Mouse (Mus musculus) T-helper 17 cell (primary cell): ENCODE data around the gene Spag6.

Source experiments
- in situ Hi-C, 2 experiments: fragments of 300-600 bp; cut with MboI, MseI; formaldehyde crosslinking; loops; 1 replicate in 1 of 2; 2 replicates in 1 of 2; pipeline ENCODE4 v1.15.1; 2025; ENCODE audit warnings: high pct_unique_total_duplicates in 2 of 2

The Spag6 gene

DNA sequence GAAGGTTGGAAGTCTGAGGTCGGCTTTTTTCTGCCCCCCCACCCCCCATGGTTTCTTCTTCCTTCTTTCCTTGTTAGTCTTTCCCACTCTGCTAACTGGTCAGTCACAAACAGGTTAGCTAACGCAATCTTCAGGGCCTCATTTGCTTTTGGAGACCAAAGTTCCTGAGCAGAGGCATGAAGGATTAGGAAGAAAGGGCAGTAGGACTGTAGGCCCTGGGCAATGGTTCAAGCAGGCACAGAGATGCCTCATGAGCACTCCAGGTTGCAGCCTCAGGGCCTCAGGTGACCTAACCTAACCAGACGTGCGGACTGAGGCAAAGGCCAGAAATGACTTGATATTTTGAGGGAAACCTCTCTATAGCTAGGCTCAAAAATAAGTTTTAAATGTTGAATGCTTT, 24.7 kb downstream of the Spag6 start:
- in situ Hi-C loops = no loop called here

DNA sequence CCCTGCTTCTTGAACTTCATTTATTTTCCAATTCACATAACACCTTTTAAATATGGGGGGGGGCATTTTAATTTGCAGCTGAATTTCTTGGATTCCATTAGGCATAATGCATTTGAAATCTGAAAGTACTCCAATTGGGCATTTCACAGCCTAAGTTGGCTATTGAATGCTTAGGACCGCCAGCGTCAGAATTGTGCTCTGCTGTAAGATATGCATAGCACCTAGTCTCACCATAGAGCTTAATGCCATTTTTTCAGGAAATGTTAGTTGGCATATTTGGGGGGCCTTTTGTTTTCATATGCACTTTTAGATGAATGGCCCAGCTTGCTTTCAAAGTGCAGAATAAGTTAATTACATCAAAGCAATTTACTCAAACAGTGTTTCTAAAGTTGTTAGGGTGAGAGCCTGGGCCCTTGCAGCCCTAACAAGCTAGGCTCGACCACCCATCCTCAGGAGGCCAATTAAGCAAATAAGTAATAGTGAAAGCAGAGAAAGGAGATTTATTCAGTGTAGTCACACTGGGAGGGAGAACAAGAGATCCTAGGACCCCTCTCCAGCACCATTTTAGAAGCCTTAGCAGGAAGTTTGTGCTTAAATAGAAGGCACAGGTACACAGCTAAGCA, 28.5 kb downstream of the Spag6 start:
- in situ Hi-C loops = no loop called here

DNA sequence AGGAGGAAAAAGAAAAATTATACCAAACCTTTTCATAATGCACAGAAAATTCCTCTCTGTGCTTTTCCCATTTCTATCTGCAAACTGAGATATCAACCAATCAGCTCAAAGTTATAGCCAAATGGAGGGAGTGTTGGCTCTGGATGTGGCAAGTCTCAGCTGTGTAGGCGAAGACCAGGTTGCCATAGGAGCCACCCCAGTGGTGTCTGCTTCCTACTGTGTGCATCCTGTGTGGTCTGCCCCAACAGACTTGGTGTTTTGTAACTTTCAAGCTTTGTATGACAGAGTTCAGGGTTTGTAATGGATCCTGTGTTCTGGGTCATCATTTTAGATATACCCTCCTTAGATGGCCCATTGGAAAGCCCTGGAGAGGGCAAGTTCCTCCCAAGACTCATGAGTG, 30.6 kb downstream of the Spag6 start:
- in situ Hi-C loops = no loop called here

DNA sequence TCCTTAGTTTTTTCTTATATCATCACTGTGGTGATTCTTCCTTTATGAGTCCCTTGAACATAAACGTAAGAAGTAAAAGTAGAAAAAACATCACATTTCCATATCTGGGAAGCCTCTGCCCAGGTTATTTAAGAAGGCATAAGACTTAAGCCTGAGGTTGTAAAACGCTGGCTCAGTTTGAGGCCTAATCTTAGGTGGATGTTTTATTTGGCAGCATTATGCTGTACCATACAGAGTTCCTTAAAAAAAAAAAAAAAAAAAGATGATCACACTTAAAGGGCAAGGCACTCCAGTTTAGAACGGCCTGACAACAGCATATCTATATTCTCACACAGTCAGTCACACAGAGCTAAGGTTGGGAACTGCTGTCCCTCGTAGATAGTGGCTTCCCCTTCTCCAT, 32.0 kb downstream of the Spag6 start:
- in situ Hi-C loops = no loop called here

DNA sequence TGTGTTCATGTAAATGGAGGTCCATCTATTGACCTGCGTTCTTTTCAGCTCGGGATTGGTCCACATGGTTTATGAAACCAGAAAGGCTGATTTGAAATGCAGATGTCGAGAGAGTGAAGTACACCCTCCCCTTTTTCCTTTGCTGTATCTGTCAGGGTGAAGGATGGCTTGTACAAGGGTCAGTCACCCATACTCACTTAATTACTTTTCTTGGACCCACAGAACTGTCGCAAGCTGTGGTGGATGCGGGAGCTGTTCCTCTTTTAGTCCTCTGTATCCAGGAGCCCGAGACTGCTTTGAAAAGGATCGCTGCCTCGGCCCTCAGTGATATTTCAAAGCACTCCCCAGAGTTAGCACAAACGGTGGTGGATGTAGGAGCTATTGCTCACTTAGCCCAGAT, 37.9 kb downstream of the Spag6 start:
- in situ Hi-C loops = no loop called here

DNA sequence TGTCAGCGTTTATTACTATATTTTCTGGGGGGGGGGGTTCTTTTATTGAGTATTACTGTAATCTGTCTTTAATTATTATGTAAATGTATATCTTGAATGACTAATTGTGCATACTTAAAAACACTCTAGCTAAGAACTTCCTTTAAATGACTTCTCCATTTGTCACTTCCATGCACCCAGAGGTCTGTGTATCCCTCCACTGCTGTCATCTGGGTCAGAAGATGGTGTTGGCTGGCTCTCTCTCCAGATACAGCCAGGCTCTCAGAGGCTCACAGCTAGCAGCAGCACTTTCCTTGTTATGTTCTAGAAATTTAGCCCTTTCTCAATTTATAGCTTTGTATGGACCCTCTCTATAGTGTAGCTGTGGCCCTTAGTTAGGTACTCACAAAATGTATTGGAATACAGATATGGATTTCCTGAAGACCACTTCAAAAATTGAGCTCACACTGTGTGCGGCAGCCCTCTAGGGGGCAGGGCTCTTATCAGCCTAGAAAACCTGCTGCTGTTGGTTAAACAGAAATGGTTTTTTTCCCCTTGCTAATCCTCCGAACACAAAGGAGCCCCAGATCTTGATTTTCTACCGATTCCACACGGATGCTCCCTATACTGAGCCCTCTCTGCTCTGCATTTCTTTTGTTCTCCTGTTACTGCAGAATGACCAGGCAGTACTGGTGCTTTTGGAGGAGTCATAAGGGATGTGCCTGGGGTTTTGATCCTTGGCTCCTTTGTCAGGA, 40.7 kb downstream of the Spag6 start:
- in situ Hi-C loops = no loop called here

DNA sequence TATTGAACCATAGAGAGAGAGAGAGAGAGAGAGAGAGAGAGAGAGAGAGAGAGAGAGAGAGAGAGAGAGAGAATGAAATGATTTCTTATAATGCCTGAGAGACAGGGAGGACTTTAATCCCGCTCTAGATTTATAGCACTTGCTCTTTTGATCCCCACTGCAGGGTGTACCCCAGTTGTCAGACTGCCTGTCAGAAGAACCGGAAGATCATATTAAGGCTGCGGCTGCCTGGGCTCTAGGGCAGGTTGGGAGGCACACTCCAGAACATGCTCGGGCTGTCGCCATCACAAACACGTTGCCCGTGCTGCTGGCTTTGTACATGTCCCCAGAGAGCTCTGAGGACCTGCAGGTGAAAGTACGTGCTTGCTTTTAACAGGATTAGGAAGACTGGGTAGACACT, 43.2 kb downstream of the Spag6 start:
- in situ Hi-C loops = no loop called here

DNA sequence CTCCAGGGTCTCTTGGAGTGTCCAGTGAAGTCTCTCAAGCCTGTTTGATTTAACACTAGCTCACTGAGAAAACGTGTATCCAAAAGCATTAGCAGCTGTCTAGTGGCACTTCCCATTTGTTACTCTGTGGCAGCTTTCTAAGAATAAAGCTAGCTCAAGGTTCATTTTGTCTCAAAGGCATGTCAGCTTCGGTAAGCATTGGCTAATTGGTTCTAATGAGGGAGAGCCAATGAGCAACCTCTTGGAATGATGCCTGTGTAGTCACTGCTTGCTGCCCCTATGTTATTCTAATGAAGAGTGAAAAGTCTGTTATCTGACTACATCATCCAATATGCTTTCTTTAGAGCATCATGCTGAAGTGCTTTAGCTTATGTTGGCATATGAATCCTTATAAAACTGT, 45.4 kb downstream of the Spag6 start:
- in situ Hi-C loops = no loop called here

DNA sequence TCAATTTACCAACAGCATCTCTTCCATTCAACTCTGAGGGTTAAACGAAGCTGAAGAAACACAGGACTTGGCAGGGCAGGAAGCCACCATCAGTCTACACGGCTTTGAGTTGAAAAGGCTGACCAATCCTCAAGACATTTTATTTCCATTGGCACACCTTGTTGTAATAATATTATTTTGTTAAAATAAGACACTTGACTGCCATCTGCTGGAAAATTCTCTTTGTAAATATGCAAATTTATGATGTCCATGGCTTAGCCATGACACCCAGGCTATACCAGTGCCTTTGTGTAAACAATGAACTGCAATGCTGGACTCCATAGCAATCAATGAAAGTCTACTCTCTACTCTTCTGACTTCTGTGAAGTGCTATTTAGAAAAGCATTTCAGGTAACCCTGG, 62.3 kb downstream of the Spag6 start:
- in situ Hi-C loops = loop anchor here in 1 of 2 experiments (10.0 kb wide), 1 partner anchor 1401 kb away; no protein-coding TSS in a partner anchor

DNA sequence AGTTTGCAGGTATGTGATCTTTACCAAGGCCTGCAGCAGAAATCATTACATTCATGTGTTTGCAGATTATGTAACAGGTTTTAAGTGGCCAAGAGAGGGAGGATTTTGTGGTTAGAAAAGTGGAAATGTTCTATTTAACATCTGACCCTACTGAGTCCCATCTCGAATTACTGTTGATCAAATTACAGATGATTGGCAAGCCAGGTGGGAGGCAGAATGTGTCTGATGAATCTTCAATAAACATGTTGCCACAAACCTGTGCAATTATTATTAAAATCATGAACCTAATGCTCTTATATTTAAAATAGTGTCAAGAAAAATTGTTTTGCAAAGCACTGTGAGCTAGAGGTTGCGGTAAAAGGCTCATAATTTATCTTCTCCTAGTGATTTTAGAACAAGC, 71.0 kb downstream of the Spag6 start:
- in situ Hi-C loops = no loop called here

DNA sequence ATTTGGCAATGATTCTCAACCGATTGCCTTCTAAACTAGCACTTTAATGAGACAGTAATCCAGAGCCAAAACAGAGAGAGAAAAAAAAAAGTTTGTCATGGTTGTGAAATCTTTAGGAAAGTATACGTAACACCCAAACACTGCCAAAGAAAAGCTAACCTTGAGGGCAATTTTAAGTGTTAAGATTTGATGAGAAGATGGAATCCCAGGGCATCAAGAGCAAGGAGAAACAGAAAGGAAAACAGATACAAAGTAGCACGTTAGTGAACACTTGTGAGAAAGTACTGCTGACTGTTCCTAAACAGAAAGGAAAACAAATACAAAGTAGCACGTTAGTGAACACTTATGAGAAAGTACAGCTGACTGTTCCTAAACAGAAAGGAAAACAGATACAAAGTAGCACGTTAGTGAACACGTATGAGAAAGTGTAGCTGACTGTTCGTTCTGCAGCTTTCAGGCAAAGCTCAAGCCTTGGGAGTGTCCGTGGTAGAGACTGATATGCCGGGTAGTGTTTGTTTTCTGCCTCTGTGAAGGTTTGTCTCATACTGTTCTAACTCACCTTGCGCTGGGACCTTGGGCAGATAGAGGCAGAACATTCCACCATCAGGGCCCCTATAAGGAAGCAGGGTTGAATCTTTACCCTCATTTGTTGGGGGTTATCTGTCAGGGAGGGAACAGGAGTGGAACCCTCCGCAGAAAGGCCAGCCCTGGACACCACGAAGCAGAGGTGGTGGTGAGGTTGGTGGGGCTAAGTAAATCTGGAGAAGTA, 71.8 kb downstream of the Spag6 start:
- in situ Hi-C loops = no loop called here

DNA sequence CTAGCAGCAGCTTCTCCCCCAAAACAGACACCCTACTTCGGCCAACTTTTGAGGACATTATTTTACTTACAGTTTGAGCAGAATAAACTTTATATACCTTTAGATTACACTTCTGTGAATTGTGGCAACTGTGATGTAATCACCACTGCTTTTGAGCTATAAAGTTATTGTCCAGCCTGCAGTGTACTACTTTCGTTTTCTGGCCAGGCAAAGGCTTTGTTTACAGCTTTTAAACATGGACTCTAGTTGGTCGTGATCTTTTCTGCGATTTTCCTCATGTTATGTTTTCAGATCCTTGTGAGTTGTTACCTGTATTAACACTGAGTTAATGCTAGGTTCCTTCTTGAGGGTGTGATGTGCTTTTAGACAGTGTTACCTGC, 72.6 kb downstream of the Spag6 start:
- in situ Hi-C loops = no loop called here

DNA sequence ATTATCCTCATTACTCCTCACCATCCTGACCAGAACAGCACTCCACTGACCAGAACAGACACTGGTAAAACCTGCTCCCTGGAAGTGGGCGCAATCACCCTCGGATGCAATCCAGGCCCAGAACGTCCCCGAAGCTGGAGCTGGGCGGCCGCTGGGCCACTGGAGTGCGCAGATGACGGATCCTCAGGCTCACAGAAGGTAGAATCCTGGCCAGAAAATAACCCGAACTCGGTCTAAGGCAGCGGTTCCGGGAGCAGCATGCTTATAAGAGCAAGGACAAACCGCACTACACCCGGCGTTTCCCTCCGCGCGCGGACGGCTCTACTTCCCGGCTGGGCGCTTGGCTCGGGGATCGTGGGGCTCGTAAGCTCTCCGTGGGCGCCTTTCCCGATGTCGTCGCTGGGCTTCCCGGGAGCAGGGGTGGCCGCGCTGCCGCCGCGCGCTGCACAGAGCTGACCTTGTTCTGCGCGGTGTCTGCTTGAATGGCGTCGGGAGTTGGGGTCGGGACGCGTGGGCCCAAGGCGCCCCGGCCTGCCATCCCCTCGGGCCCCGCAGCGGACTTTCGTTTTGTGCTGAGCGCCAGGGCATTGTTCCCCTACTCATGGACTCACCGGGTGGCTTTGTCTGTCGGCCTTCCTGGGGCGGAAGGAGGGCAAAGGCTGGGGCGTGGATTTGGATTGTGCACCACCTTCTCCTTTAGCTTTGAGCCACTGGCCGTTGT, 73.1 kb downstream of the Spag6 start:
- in situ Hi-C loops = no loop called here

DNA sequence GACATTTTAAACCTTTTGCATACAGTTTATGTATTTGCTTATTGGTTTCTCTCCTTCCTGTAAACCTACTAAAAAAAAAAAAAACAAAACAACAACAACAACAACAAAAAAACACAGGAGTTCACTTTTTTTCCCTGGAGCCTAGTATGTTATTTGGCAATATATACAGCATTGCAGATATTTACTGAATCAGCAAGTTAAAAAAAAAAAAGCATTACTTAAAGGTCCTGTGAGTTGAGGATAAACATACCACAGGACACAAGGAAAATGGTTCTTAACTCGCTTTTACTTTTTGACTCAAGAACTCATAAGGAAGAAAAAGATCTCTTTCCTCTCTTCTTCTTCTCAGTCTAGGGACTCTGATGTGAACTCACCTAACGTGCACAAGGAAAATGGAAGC, 74.6 kb downstream of the Spag6 start:
- in situ Hi-C loops = no loop called here

DNA sequence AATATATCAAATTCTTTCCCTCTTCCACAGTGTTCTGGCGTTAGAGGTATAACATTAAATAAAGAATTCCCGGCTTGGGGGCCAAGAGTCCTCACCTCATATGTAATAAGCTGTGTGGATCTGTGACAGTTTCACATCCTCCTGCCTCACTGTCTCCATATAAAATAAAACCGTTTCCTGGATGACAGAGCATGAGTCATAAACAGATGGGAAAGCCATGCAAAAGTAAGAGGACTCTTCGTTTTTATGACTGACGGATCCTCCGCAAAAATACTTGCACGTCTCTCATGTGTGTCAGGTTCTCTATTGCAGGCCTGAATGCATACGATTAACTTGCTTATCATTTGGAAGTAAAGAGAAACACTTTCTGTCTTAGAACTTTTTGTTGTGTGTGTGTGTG, 78.6 kb downstream of the Spag6 start:
- in situ Hi-C loops = no loop called here

DNA sequence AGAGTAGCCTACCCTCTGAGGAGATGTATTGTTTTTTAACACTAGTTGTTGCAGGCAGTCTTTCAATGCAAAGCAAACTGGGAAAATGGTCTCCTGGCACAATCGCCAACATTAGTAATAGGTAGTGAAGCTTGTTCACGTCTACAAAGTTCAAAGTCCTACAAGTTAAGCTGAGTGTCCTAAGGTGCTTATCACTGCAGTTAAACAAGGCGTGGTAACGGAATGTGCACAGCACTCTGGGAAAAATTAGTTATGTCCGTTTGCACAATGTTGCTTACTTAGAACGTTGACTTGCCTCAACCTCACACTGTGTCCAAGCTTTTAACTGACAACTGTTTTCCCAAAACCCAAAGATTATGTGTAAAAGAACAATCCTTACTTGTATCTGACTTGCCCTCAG, 80.5 kb downstream of the Spag6 start:
- in situ Hi-C loops = no loop called here

DNA sequence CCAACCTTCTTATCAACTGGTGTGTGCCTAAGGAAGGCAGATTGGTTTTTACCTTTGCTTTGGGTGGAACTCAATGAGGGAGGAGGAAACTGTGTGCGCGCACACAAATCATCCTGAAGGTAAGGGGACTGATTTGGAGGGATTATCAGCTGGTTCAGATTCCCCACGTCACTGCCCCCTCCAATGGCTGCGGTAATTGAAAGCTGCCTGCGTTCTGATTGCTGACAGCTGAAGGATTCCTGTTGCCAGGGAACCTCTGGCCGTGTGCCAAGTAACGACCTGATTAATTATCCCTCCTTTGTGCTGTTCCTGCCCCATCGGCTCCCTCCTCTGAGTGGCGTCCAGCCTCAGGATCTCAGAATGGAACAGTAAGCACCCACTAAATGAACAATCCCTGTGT, 84.4 kb downstream of the Spag6 start:
- in situ Hi-C loops = no loop called here

DNA sequence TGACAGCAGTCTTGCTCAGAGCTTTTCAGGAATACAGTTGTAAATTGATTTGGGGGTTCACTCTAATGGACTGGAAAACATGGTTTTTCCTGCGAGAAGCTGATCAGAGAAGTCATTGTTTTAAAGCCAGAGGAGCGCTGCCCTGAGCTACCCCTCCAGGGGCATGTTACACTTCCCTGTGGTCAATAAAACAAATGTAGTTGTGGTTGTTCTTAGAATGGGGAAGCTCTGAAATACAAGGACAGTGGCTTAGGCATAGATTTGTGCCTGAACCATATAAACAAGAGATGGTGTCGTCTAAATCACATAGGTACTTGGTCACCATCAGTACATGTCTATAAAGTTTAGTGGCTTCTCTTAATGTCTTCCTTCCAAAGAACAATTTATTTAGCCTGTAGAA, 86.0 kb downstream of the Spag6 start:
- in situ Hi-C loops = loop anchor here in 1 of 2 experiments (10.0 kb wide), 1 partner anchor 785 kb away; no protein-coding TSS in a partner anchor

DNA sequence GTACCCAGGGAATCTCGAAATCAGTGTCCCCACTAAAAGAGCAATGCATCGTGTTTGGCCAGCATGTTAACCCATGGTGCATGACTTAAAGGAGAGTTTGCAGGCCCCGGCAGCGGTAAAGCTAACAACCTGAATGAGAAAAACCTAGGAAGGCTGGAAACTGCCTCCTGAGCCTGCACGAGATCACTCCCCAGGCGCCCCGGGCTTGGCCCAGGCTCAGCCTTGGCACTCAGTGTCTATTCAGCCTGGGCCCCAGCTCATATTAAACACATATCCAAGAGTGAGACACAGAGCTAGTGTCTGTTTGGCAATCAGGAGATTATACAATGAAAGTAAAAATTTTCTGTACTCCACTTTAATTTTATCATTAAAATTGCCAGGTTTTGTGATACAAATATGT, 87.5 kb downstream of the Spag6 start:
- in situ Hi-C loops = loop anchor here in 1 of 2 experiments (10.0 kb wide), 1 partner anchor 784 kb away; no protein-coding TSS in a partner anchor

DNA sequence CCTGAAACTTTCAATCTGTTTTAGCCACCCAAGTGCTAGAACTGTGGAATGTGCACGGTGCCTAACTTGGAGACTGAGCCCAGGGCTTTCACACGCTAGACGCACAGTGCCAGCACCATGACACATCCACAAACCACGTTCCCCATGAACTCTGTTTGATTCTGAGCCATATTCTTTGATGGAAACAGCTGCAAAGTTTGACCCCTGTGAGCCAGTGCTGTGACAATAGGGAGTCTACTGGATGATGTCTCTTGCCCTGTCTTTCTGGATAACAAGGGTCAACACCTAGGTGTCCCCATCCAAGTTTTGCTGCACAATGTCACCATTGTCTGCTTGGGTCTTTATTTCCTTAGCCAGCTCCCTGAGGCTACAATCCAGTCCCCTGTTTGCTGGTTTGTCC, 100.4 kb downstream of the Spag6 start:
- in situ Hi-C loops = no loop called here

DNA sequence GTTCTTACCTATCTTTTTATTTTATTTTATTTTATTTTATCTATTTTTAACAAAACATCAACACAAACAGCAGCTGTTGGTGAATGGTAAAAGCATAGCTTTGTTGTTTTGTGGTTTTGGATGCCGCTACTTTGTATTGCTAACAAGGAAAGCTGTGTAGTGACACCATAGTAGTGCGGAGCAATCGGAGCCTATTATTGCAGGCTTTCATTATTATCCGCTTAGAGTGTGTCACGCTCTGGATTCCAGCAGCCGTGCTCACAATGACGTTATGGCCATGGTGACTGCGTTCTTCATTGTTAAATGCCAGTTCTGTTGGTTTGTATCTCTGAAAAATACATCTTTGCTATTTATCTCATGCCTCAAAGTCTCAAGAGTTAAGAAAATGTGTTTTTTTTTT, 103.9 kb downstream of the Spag6 start:
- in situ Hi-C loops = no loop called here
